ENCODE assay signal across 26 mouse cellular contexts in genomic region chr8:7462798-7463197, GRCm38 (mm10).
A peak's percentile ranks its signal among the peaks of the same experiment; 100 is the strongest.
DNase-seq lines count a peak whose midpoint lies in the region; ATAC-seq lines count a peak whose summit lies in the region.
"Had no signal": no experiment of that assay in that cellular context is flagged by ENCODE, and none has a peak within 500 bp of the region (broad histone marks: within the 10 kb centered on the region; RNA-seq: fewer than 3 reads in every experiment).

No protein-coding gene starts in this region.

- H3K36me3 ChIP-seq in forebrain, embryonic 13.5 days (ENCODE audit: poor library complexity, severe bottlenecking): no peaks in the 10 kb centered on the region
- no peaks in the 10 kb centered on the region for H3K36me3 ChIP-seq in forebrain, embryonic 11.5 days (ENCODE audit: control insufficient read depth, insufficient read depth, low read length)
- H3K36me3 ChIP-seq: embryonic facial prominence, embryonic 13.5 days; heart, embryonic 10.5 days; heart, embryonic 15.5 days; kidney, embryonic 15.5 days; midbrain, embryonic 13.5 days had no signal

- H3K9me3 ChIP-seq in forebrain, embryonic 13.5 days (replicated peaks): no peaks in the 10 kb centered on the region
- H3K9me3 ChIP-seq in forebrain, embryonic 11.5 days (ENCODE audit: control insufficient read depth, low read length): no peaks in the 10 kb centered on the region
- H3K9me3 ChIP-seq: embryonic facial prominence, embryonic 13.5 days; heart, embryonic 10.5 days; heart, embryonic 15.5 days; kidney, embryonic 15.5 days; midbrain, embryonic 13.5 days had no signal

- no peaks in the 10 kb centered on the region for H3K4me1 ChIP-seq in forebrain, embryonic 13.5 days
- no peaks in the 10 kb centered on the region for H3K4me1 ChIP-seq in forebrain, embryonic 11.5 days (replicated peaks; ENCODE audit: control insufficient read depth, insufficient read depth, low read length)
- H3K4me1 ChIP-seq: embryonic facial prominence, embryonic 13.5 days; heart, embryonic 10.5 days; heart, embryonic 15.5 days; kidney, embryonic 15.5 days; midbrain, embryonic 13.5 days had no signal

- H3K27me3 ChIP-seq in forebrain, embryonic 13.5 days: no peaks in the 10 kb centered on the region
- no peaks in the 10 kb centered on the region for H3K27me3 ChIP-seq in forebrain, embryonic 11.5 days (ENCODE audit: control insufficient read depth, insufficient read depth, low read length)
- H3K27me3 ChIP-seq: CH12.LX; embryonic facial prominence, embryonic 13.5 days; heart, embryonic 15.5 days; kidney, embryonic 15.5 days; midbrain, embryonic 13.5 days had no signal

- no peak overlapping the region for H3K4me2 ChIP-seq in forebrain, embryonic 13.5 days
- H3K4me2 ChIP-seq in forebrain, embryonic 11.5 days (ENCODE audit: low read depth, low read length, severe bottlenecking): no peak overlapping the region
- H3K4me2 ChIP-seq: embryonic facial prominence, embryonic 13.5 days; heart, embryonic 15.5 days; kidney, embryonic 15.5 days; midbrain, embryonic 13.5 days had no signal

- peak; percentile 75 for ATAC-seq in forebrain, embryonic 13.5 days
- no peak for ATAC-seq in forebrain, embryonic 11.5 days (replicated peaks; ENCODE audit: low FRiP score)
- ATAC-seq: hindbrain, embryonic 16.5 days; midbrain, embryonic 13.5 days had no signal

- no peak overlapping the region for H3K27ac ChIP-seq in forebrain, embryonic 13.5 days
- no peak overlapping the region for H3K27ac ChIP-seq in forebrain, embryonic 11.5 days (ENCODE audit: low read depth, low read length)
- H3K27ac ChIP-seq: embryonic facial prominence, embryonic 13.5 days; heart, embryonic 10.5 days; heart, embryonic 15.5 days; kidney, embryonic 15.5 days; liver, embryonic 14.5 days; macrophage; midbrain, embryonic 13.5 days had no signal

- H3K9ac ChIP-seq in forebrain, embryonic 13.5 days: no peak overlapping the region
- no peak overlapping the region for H3K9ac ChIP-seq in forebrain, embryonic 11.5 days (ENCODE audit: low read length)
- H3K9ac ChIP-seq: embryonic facial prominence, embryonic 13.5 days; heart, embryonic 15.5 days; kidney, embryonic 15.5 days; liver, embryonic 14.5 days; midbrain, embryonic 13.5 days had no signal

- no peak overlapping the region for H3K4me3 ChIP-seq in forebrain, embryonic 13.5 days
- no peak overlapping the region for H3K4me3 ChIP-seq in forebrain, embryonic 11.5 days (ENCODE audit: low read depth, low read length)
- H3K4me3 ChIP-seq: embryonic facial prominence, embryonic 13.5 days; heart, embryonic 10.5 days; heart, embryonic 15.5 days; kidney, embryonic 15.5 days; midbrain, embryonic 13.5 days had no signal

- WGBS in forebrain, embryonic 13.5 days: 70% methylated on average over 1 of the region's 1 CpGs
- WGBS in forebrain, embryonic 11.5 days: 71% methylated on average over 1 of the region's 1 CpGs

- DNase-seq in forebrain, embryonic 11.5 days (ENCODE audit: low spot score): no peak
- peak; percentile 13 to 24 for DNase-seq in layer of hippocampus, adult 8-10 months (ENCODE audit: low spot score in 2 of 2)
- no peak for DNase-seq in layer of hippocampus, postnatal 10 days (ENCODE audit: low spot score in 2 of 2)
- DNase-seq in right cerebral cortex, adult 2 months (ENCODE audit: low spot score in 2 of 2): peak; percentile 11 to 13
- no peak for DNase-seq in right cerebral cortex, postnatal 14 days
- DNase-seq in thymus, postnatal 25 days: no peak
- DNase-seq: adrenal gland, postnatal 14 days; cerebellum, adult 18-20 months; cerebellum, postnatal 10 days; gastrocnemius, postnatal 25 days; heart, adult 11 months; kidney, adult 18-20 months; kidney, postnatal 25 days; liver; lung, adult 2 months; lung, postnatal 10 days had no signal

Comparison
In these comparisons a context has a peak if more than half of its experiments do, and no peak if none do; other contexts are left out.
1. DNase-seq: peak in layer of hippocampus, adult 8-10 months (2 of 2) and right cerebral cortex, adult 2 months (2 of 2); none in forebrain, embryonic 11.5 days (single experiment), layer of hippocampus, postnatal 10 days (0 of 2), right cerebral cortex, postnatal 14 days (single experiment) and thymus, postnatal 25 days (single experiment).